Mouse (Mus musculus) lung, postnatal 0 days (tissue): ENCODE results near the gene Rpl41.

ENCODE experiments used
- CTCF ChIP-seq: IDR thresholded peaks from 2 replicates; pipeline ENCODE4 v1.5.1; 2016; ENCODE audit warnings: antibody characterized with exemption, mild to moderate bottlenecking
- EP300 ChIP-seq: IDR thresholded peaks from 2 replicates; pipeline ENCODE4 v1.6.1; 2016; ENCODE audit warnings: antibody characterized with exemption, mild to moderate bottlenecking, control low read depth

GRCm38 (mm10) chr10:128583644-128584043 lies 34.5 kb upstream of the Rpl41 start:
- TF ChIP-seq EP300 (no peak), CTCF (no peak)
